Mouse (Mus musculus) kidney, postnatal 0 days (tissue): Measurements from ENCODE around the gene Tmie. TPM values are rescaled to one million over a fixed set of nuclear protein-coding genes. Genes with fewer than 3 reads are reported as not detected.

Experiments
- ATAC-seq: fragments of 200-750 bp; cut with Nextera tagmentation; replicated peaks from 2 replicates; pipeline ENCODE4 v1.8.0; 2017; ENCODE audit warnings: low read depth, moderate number of reproducible peaks, moderate TSS enrichment, moderate library complexity; ENCODE audit not compliant: low FRiP score
- DNase-seq: peaks from one replicate; pipeline ENCODE4 v3.0.0-alpha.2; 2016; ENCODE audit warnings: low spot score
- H3K27ac ChIP-seq: fragments of 300-500 bp; sonication (generic); 2 replicates; pipeline ENCODE4 v1.5.1; 2014; ENCODE audit warnings: mild to moderate bottlenecking
- H3K27me3 ChIP-seq: fragments of 300-500 bp; sonication (generic); 2 replicates; pipeline ENCODE4 v1.6.1; 2014; ENCODE audit warnings: low read length, mixed read lengths; ENCODE audit not compliant: insufficient read depth
- H3K36me3 ChIP-seq: fragments of 300-500 bp; sonication (generic); 2 replicates; pipeline ENCODE4 v1.6.1; 2014; ENCODE audit warnings: low read length, mixed read lengths; ENCODE audit not compliant: insufficient read depth
- H3K4me1 ChIP-seq: fragments of 300-500 bp; sonication (generic); replicated peaks from 2 replicates; pipeline ENCODE4 v1.6.1; 2014; ENCODE audit warnings: antibody characterized with exemption, low read length, mixed read lengths; ENCODE audit not compliant: insufficient read depth
- H3K4me2 ChIP-seq: fragments of 300-500 bp; sonication (generic); 2 replicates; pipeline ENCODE4 v1.6.1; 2014; ENCODE audit warnings: mild to moderate bottlenecking, low read length, moderate library complexity, mixed read lengths
- H3K4me3 ChIP-seq: fragments of 300-500 bp; sonication (generic); replicated peaks from 2 replicates; pipeline ENCODE4 v1.5.1; 2014; ENCODE audit warnings: low read depth, low read length
- H3K9ac ChIP-seq: fragments of 300-500 bp; sonication (generic); 2 replicates; pipeline ENCODE4 v1.6.1; 2014; ENCODE audit warnings: low read depth, low read length
- H3K9me3 ChIP-seq: fragments of 300-500 bp; sonication (generic); replicated peaks from 2 replicates; pipeline ENCODE4 v1.6.1; 2016; ENCODE audit warnings: low read length, inconsistent platforms, mixed read lengths
- CTCF ChIP-seq: IDR thresholded peaks from 2 replicates; pipeline ENCODE4 v1.5.1; 2016; ENCODE audit warnings: antibody characterized with exemption, low read depth, mild to moderate bottlenecking, moderate library complexity
- WGBS: fragments of 180-500 bp; shearing (Covaris S2); extraction: QIAGEN DNeasy Blood & Tissue Kit; methylation state at CpG from one replicate; pipeline ENCODE4 v1.1.7; 2014; 5-methylcytosine and 5-hydroxymethylcytosine counted together
- polyA plus RNA-seq: library from polyadenylated mRNA; unstranded; fragments of >200 nt; fragmentation: Nextera tagmentation; extraction: Ambion mirVana; gene quantifications from 2 replicates; pipeline ENCODE4 v1.2.1, GENCODE M21; 2015

Gene Tmie
- polyA plus RNA-seq = 2.3 and 2.9 TPM in 2 replicates

DNA sequence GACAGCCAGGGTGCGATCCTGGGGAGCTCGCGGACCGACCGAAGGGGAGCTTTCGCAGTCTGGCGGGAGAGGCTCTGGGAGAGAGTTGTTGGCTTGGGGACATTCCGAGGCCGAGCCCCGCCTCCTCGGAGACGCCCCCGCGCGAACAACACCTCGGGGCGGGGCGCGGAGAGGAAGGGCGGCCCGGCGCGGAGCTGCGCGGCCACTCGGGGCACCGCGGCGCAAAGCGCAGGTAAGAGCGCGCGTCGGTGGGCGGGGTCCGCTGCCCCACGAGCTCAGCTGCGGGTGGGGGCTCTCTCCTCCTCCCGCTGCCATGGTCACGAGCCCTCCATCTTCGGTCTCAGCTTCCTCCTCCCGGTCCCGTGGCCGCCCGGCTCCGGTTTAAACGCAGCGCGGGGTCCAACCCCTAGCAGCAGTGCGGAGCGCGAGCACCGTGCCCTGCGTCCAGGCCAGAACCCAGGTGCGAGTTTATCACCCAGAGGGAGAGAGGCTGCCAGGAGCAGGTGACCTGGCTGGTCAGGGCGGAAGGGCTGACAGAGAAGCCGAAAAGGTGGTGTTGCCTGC is at the start of gene Tmie:
TSS of gene Tmie (minus strand) at position 116 of the 564 bp plus-strand sequence.
- Histone ChIP-seq H3K4me2 (peak within 1 kb of the TSS; percentile 88), H3K9me3 (no peaks in the 10 kb centered on the region), H3K36me3 (0 out of 2 replicates have a peak, but pooled peaks cover 3% of the 10 kb centered on the region), H3K4me3 (peak within 1 kb of the TSS; percentile 62), H3K4me1 (peaks cover 10% of the 10 kb centered on the region; the same call in 1 of the 2 replicates), H3K9ac (peak within 1 kb of the TSS; percentile 58), H3K27me3 (no peaks in the 10 kb centered on the region), H3K27ac (peak within 1 kb of the TSS; percentile 86)
- peak; percentile 73 for ATAC-seq
- WGBS = under 1% methylated on average over 49 of the region's 57 CpGs
- no peak for TF ChIP-seq CTCF
- DNase-seq = peak; percentile 83

DNA sequence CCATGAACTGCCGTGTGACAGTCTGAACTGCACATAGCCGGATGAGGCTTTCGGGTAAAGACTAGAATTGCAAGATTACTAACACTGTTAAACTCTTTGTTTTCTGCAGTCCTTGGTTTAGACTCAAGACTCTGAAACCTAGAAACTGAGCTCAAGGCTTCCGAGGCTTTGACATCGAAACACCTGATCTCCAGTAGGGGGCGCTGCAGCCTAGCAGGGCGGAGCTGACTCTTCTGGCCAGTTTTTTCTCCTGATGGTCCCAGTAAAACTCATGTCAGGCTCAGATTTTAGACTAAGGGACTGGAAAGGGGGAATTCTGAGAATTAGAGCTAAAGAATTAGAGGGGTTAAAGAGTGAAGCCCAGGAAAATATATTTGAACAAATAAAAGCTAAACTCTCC is 42.8 kb upstream of the Tmie start:
- 20% methylated on average over 7 of the region's 7 CpGs for WGBS
- DNase-seq (peak; percentile 86), ATAC-seq (no peak)
- peak; percentile 97 for TF ChIP-seq CTCF
- H3K27me3 ChIP-seq = no peaks in the 10 kb centered on the region
- no peak overlapping the region for H3K9ac ChIP-seq
- H3K9me3 ChIP-seq = no peaks in the 10 kb centered on the region
- H3K4me3 ChIP-seq = no peak overlapping the region
- no peak overlapping the region for H3K27ac ChIP-seq
- H3K4me1 ChIP-seq = no peaks in the 10 kb centered on the region
- no peak overlapping the region for H3K4me2 ChIP-seq
- no peaks in the 10 kb centered on the region for H3K36me3 ChIP-seq

DNA sequence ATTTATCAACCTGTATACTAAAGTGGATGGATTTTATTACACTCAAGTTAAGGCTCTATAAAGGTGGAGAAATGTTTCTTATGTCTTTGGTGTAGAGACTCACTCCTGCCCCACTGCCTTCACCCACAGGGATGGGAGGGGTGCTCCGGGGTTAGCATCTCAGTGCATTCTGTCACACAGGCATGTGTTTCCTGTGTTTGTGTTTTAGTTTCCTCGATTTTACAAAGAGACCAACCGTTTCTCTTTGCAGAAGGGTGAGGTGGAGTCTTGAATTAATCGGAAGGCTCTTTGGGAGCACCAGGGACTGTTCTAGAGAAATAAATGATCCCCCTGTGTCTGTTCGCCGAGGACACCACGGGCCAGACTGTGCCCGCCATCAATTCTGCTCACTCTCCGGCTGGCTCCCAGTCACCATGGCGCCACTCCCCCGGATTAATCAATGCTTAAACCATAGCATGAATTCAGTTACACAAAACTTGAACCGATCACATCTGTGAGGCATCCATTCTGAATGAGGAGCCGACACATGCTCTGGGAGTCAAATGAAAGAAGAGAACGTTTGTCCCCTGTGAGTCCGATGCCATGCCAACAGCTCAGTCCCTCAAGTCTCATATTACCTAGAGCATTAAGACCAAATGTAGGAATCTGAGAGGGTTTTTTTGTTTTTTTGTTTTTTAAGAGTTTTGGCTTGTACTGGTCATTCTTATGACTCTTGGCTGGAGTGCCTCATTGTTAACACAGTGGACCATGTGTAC is 40.9 kb upstream of the Tmie start:
- DNase-seq = peak; percentile 32
- WGBS = 46% methylated on average over 15 of the region's 15 CpGs
- no peaks in the 10 kb centered on the region for H3K4me1 ChIP-seq
- no peaks in the 10 kb centered on the region for H3K36me3 ChIP-seq
- no peak overlapping the region for H3K4me3 ChIP-seq
- no peak for TF ChIP-seq CTCF
- no peak for ATAC-seq
- H3K27ac ChIP-seq = peak overlapping the region; percentile 50; the same call in 1 of the 2 replicates
- H3K4me2 ChIP-seq = no peak overlapping the region
- H3K9ac ChIP-seq = no peak overlapping the region
- no peaks in the 10 kb centered on the region for H3K27me3 ChIP-seq
- H3K9me3 ChIP-seq = no peaks in the 10 kb centered on the region

GRCm38 (mm10) chr9:110916786-110917185 is 36.9 kb upstream of the Tmie start, which contains the start of gene Fam240a:
Gene Fam240a, minus strand, starts transcription at chr9:110916861.
- whole genome bisulfite sequencing = 88% methylated on average over 7 of the region's 7 CpGs
- TF ChIP-seq CTCF = no peak
- H3K36me3 ChIP-seq = no peaks in the 10 kb centered on the region
- H3K4me3 ChIP-seq = no peak within 1 kb of the TSS
- no peaks in the 10 kb centered on the region for H3K27me3 ChIP-seq
- no peaks in the 10 kb centered on the region for H3K9me3 ChIP-seq
- no peak within 1 kb of the TSS for H3K9ac ChIP-seq
- H3K27ac ChIP-seq = no peak within 1 kb of the TSS
- no peaks in the 10 kb centered on the region for H3K4me1 ChIP-seq
- H3K4me2 ChIP-seq = no peak within 1 kb of the TSS
- DNase-seq = no peak
- no peak for ATAC-seq

DNA sequence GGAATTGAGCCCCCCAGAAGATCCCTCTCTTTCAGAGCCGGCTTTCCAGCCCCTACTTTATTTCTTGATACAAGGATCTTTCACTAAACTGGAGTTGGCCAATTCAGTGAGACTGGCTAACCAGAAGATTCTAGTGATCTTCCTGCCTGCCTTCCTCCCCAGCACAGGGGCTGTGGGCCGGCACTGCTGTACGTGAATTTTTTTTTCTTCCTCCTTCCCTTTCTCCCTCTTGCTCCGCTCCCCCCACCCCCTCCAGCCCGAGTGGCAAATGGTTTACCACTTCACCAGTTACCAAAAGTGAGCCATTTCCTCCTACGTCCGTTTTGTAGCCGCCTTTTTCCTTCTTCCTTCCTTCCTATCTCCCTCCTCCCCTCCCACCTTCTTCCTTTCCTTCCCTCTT is 35.6 kb upstream of the Tmie start:
- H3K9me3 ChIP-seq = no peaks in the 10 kb centered on the region
- ATAC-seq (no peak), DNase-seq (no peak)
- no peak overlapping the region for H3K4me3 ChIP-seq
- no peak overlapping the region for H3K27ac ChIP-seq
- H3K36me3 ChIP-seq = no peaks in the 10 kb centered on the region
- no peak overlapping the region for H3K4me2 ChIP-seq
- TF ChIP-seq CTCF = no peak
- H3K9ac ChIP-seq = no peak overlapping the region
- H3K27me3 ChIP-seq = no peaks in the 10 kb centered on the region
- H3K4me1 ChIP-seq = no peaks in the 10 kb centered on the region
- 43% methylated on average over 8 of the region's 8 CpGs for WGBS

- H3K36me3 ChIP-seq = no peaks in the 10 kb centered on the region
- no peaks in the 10 kb centered on the region for H3K4me1 ChIP-seq
- 62% methylated on average over 21 of the region's 21 CpGs for WGBS
- H3K27me3 ChIP-seq = no peaks in the 10 kb centered on the region
- DNase-seq = no peak
- no peak overlapping the region for H3K4me3 ChIP-seq
- TF ChIP-seq CTCF = no peak
- no peak overlapping the region for H3K27ac ChIP-seq
- no peaks in the 10 kb centered on the region for H3K9me3 ChIP-seq
- no peak overlapping the region for H3K4me2 ChIP-seq
- no peak overlapping the region for H3K9ac ChIP-seq
- no peak for ATAC-seq
Measured at GRCm38 (mm10) chr9:110914631-110915236, 34.8 kb upstream of the Tmie start.
